Mouse (Mus musculus): Measurements from ENCODE around the gene Adcy6.

DNA sequence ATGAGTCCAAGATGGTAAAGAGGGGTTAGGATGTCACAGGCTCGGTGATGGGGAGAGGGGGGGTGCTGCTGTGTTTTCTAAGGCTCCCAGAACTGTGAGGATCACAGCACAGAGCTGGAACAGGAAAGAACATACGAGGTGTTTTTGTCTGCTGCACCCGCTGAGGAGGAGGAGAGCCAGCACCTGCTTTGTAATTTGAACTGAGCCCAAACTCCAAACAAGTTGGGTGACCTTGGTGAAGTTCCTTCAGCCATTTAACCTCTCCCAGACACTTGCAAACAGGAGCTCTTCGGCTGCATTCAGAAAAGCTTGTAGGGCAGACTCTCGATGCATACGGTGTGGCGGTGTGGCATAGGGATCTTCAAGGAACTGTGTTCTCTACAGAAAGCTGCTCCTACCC lies 24.5 kb downstream of the Adcy6 start:
- no peak for TF ChIP-seq POLR2A (IDR thresholded peaks at IDR 0.05; ENCODE audit: control insufficient read depth, low read depth, low read length)
- no peak for TF ChIP-seq CTCF (IDR thresholded peaks at IDR 0.05; ENCODE audit: control insufficient read depth, insufficient read depth, insufficient replicate concordance, low read depth, low read length)

Measured in testis, adult 2 months (tissue).